Mouse (Mus musculus) ES-E14 (cell line): ENCODE measurements around the gene Spsb1.

Experiments
- CHD2 ChIP-seq: IDR thresholded peaks from 2 replicates; pipeline ENCODE4 v1.6.1; 2014; ENCODE audit warnings: mild to moderate bottlenecking, low read depth, low read length, inconsistent platforms
- HCFC1 ChIP-seq: IDR thresholded peaks from 2 replicates; pipeline ENCODE4 v1.6.1; 2012; ENCODE audit warnings: low read length, inconsistent platforms, borderline replicate concordance; ENCODE audit not compliant: insufficient read depth
- MAFK ChIP-seq: IDR thresholded peaks from 2 replicates; pipeline ENCODE4 v1.6.1; 2014; ENCODE audit warnings: mild to moderate bottlenecking, low read depth, low read length, inconsistent platforms; ENCODE audit not compliant: insufficient read depth
- ZC3H11A ChIP-seq: IDR thresholded peaks from 2 replicates; pipeline ENCODE4 v1.6.1; 2012; ENCODE audit warnings: low read depth, mild to moderate bottlenecking, inconsistent platforms, low read length, borderline replicate concordance
- ZNF384 ChIP-seq: IDR thresholded peaks from 2 replicates; pipeline ENCODE4 v1.6.1; 2012; ENCODE audit warnings: low read depth, low read length, inconsistent platforms

- TF ChIP-seq CHD2 (no peak), MAFK (no peak), ZC3H11A (no peak; the same call in 1 of the 2 replicates), HCFC1 (no peak), ZNF384 (no peak)
Measured at GRCm38 (mm10) chr4:149870412-149870811, 84.4 kb downstream of the Spsb1 start.
